Mouse (Mus musculus) kidney, postnatal 0 days (tissue): ENCODE measurements at regions not wholly inside any gene's neighbourhood (a gene's known extent, or its start where the extent isn't known, plus 50 kb on each side); places are given as distances from the start of the nearest gene placed in this dataset.

Experiments
- ATAC-seq: fragments of 200-750 bp; cut with Nextera tagmentation; replicated peaks from 2 replicates; pipeline ENCODE4 v1.8.0; 2017; ENCODE audit warnings: low read depth, moderate number of reproducible peaks, moderate TSS enrichment, moderate library complexity; ENCODE audit not compliant: low FRiP score
- DNase-seq: peaks from one replicate; pipeline ENCODE4 v3.0.0-alpha.2; 2016; ENCODE audit warnings: low spot score
- H3K27ac ChIP-seq: fragments of 300-500 bp; sonication (generic); 2 replicates; pipeline ENCODE4 v1.5.1; 2014; ENCODE audit warnings: mild to moderate bottlenecking
- H3K27me3 ChIP-seq: fragments of 300-500 bp; sonication (generic); 2 replicates; pipeline ENCODE4 v1.6.1; 2014; ENCODE audit warnings: low read length, mixed read lengths; ENCODE audit not compliant: insufficient read depth
- H3K36me3 ChIP-seq: fragments of 300-500 bp; sonication (generic); 2 replicates; pipeline ENCODE4 v1.6.1; 2014; ENCODE audit warnings: low read length, mixed read lengths; ENCODE audit not compliant: insufficient read depth
- H3K4me1 ChIP-seq: fragments of 300-500 bp; sonication (generic); replicated peaks from 2 replicates; pipeline ENCODE4 v1.6.1; 2014; ENCODE audit warnings: antibody characterized with exemption, low read length, mixed read lengths; ENCODE audit not compliant: insufficient read depth
- H3K4me2 ChIP-seq: fragments of 300-500 bp; sonication (generic); 2 replicates; pipeline ENCODE4 v1.6.1; 2014; ENCODE audit warnings: mild to moderate bottlenecking, low read length, moderate library complexity, mixed read lengths
- H3K4me3 ChIP-seq: fragments of 300-500 bp; sonication (generic); replicated peaks from 2 replicates; pipeline ENCODE4 v1.5.1; 2014; ENCODE audit warnings: low read depth, low read length
- H3K9ac ChIP-seq: fragments of 300-500 bp; sonication (generic); 2 replicates; pipeline ENCODE4 v1.6.1; 2014; ENCODE audit warnings: low read depth, low read length
- H3K9me3 ChIP-seq: fragments of 300-500 bp; sonication (generic); replicated peaks from 2 replicates; pipeline ENCODE4 v1.6.1; 2016; ENCODE audit warnings: low read length, inconsistent platforms, mixed read lengths
- CTCF ChIP-seq: IDR thresholded peaks from 2 replicates; pipeline ENCODE4 v1.5.1; 2016; ENCODE audit warnings: antibody characterized with exemption, low read depth, mild to moderate bottlenecking, moderate library complexity
- WGBS: fragments of 180-500 bp; shearing (Covaris S2); extraction: QIAGEN DNeasy Blood & Tissue Kit; methylation state at CpG from one replicate; pipeline ENCODE4 v1.1.7; 2014; 5-methylcytosine and 5-hydroxymethylcytosine counted together

- no peak overlapping the region for H3K4me3 ChIP-seq
- no peak for DNase-seq
- H3K4me1 ChIP-seq = no peaks in the 10 kb centered on the region
- no peak for TF ChIP-seq CTCF
- H3K9me3 ChIP-seq = no peaks in the 10 kb centered on the region
- H3K9ac ChIP-seq = no peak overlapping the region
- no peaks in the 10 kb centered on the region for H3K27me3 ChIP-seq
- no peak for ATAC-seq
- no peak overlapping the region for H3K4me2 ChIP-seq
- H3K27ac ChIP-seq = no peak overlapping the region
- H3K36me3 ChIP-seq = no peaks in the 10 kb centered on the region
- 48% methylated on average over 2 of the region's 2 CpGs for WGBS
These were observed 521.1 kb downstream of the Epha4 start for GRCm38 (mm10) chr1:76993776-76994175.

- Histone ChIP-seq H3K4me1 (no peaks in the 10 kb centered on the region), H3K4me2 (no peak overlapping the region), H3K36me3 (no peaks in the 10 kb centered on the region), H3K9ac (no peak overlapping the region), H3K4me3 (no peak overlapping the region), H3K27ac (no peak overlapping the region), H3K27me3 (no peaks in the 10 kb centered on the region), H3K9me3 (no peaks in the 10 kb centered on the region)
- no peak for TF ChIP-seq CTCF
- ATAC-seq = no peak
- no peak for DNase-seq
- WGBS = 92% methylated on average over 6 of the region's 6 CpGs
These were observed 506.9 kb downstream of the Epha4 start for GRCm38 (mm10) chr1:77008001-77008400.

- no peak overlapping the region for H3K4me3 ChIP-seq
- no peaks in the 10 kb centered on the region for H3K9me3 ChIP-seq
- TF ChIP-seq CTCF = no peak
- no peak overlapping the region for H3K4me2 ChIP-seq
- no peaks in the 10 kb centered on the region for H3K36me3 ChIP-seq
- WGBS = 32% methylated on average over 8 of the region's 8 CpGs
- no peaks in the 10 kb centered on the region for H3K27me3 ChIP-seq
- no peaks in the 10 kb centered on the region for H3K4me1 ChIP-seq
- DNase-seq (peak; percentile 43), ATAC-seq (no peak)
- H3K27ac ChIP-seq = no peak overlapping the region
- H3K9ac ChIP-seq = no peak overlapping the region
These were observed 504.2 kb downstream of the Epha4 start for GRCm38 (mm10) chr1:77010608-77011214.

- no peak overlapping the region for H3K4me2 ChIP-seq
- H3K36me3 ChIP-seq = no peaks in the 10 kb centered on the region
- no peak for TF ChIP-seq CTCF
- H3K9ac ChIP-seq = no peak overlapping the region
- no peak overlapping the region for H3K27ac ChIP-seq
- no peak for ATAC-seq
- H3K27me3 ChIP-seq = no peaks in the 10 kb centered on the region
- H3K4me3 ChIP-seq = no peak overlapping the region
- no peak for DNase-seq
- H3K9me3 ChIP-seq = no peaks in the 10 kb centered on the region
- WGBS = 97% methylated on average over 4 of the region's 4 CpGs
- no peaks in the 10 kb centered on the region for H3K4me1 ChIP-seq
These were observed 487.2 kb downstream of the Epha4 start for GRCm38 (mm10) chr1:77027656-77028055.

- Histone ChIP-seq H3K9me3 (no peaks in the 10 kb centered on the region), H3K4me2 (no peak overlapping the region), H3K36me3 (no peaks in the 10 kb centered on the region), H3K4me3 (no peak overlapping the region), H3K27me3 (no peaks in the 10 kb centered on the region), H3K27ac (no peak overlapping the region), H3K4me1 (no peaks in the 10 kb centered on the region), H3K9ac (no peak overlapping the region)
- WGBS = 83% methylated on average over 6 of the region's 6 CpGs
- TF ChIP-seq CTCF = no peak
- no peak for ATAC-seq
- DNase-seq = no peak
These were observed 486.7 kb downstream of the Epha4 start for GRCm38 (mm10) chr1:77028216-77028615.

GRCm38 (mm10) chr1:77029091-77029490 lies 485.8 kb downstream of the Epha4 start:
- TF ChIP-seq CTCF = no peak
- Histone ChIP-seq H3K4me2 (no peak overlapping the region), H3K9ac (no peak overlapping the region), H3K27ac (no peak overlapping the region), H3K4me3 (no peak overlapping the region), H3K9me3 (no peaks in the 10 kb centered on the region), H3K4me1 (no peaks in the 10 kb centered on the region), H3K27me3 (no peaks in the 10 kb centered on the region), H3K36me3 (no peaks in the 10 kb centered on the region)
- ATAC-seq (no peak), DNase-seq (no peak)
- WGBS = 81% methylated on average over 6 of the region's 6 CpGs
